Mouse (Mus musculus): ENCODE measurements at regions not wholly inside any gene's neighbourhood (a gene's known extent, or its start where the extent isn't known, plus 50 kb on each side); places are given as distances from the start of the nearest gene placed in this dataset.

GRCm38 (mm10) chr1:81913561-81913964 lies 319.3 kb upstream of the Gm9747 start:
- no peak for DNase-seq (ENCODE audit: low spot score in 2 of 2)

GRCm38 (mm10) chr1:81916840-81917239 lies 316.1 kb upstream of the Gm9747 start:
- no peak for DNase-seq (ENCODE audit: low spot score in 2 of 2)

GRCm38 (mm10) chr1:81927721-81928120 lies 305.2 kb upstream of the Gm9747 start:
- DNase-seq (ENCODE audit: low spot score in 2 of 2): no peak

GRCm38 (mm10) chr1:81933064-81933463 lies 299.8 kb upstream of the Gm9747 start:
- no peak for DNase-seq (ENCODE audit: low spot score in 2 of 2)

- DNase-seq (ENCODE audit: low spot score in 2 of 2): no peak
Measured at GRCm38 (mm10) chr1:81945236-81945635, 287.7 kb upstream of the Gm9747 start.

GRCm38 (mm10) chr1:81950140-81950550 lies 282.8 kb upstream of the Gm9747 start:
- no peak for DNase-seq (ENCODE audit: low spot score in 2 of 2)

- no peak for DNase-seq (ENCODE audit: low spot score in 2 of 2)
Measured at GRCm38 (mm10) chr1:81950853-81951252, 282.1 kb upstream of the Gm9747 start.

- DNase-seq (ENCODE audit: low spot score in 2 of 2): no peak
Measured at GRCm38 (mm10) chr1:81951493-81952011, 281.4 kb upstream of the Gm9747 start.

GRCm38 (mm10) chr1:81952095-81952494 lies 280.8 kb upstream of the Gm9747 start:
- DNase-seq (ENCODE audit: low spot score in 2 of 2): no peak

GRCm38 (mm10) chr1:81954507-81954906 lies 278.4 kb upstream of the Gm9747 start:
- DNase-seq (ENCODE audit: low spot score in 2 of 2): no peak

GRCm38 (mm10) chr1:81967062-81967461 lies 265.9 kb upstream of the Gm9747 start:
- DNase-seq (ENCODE audit: low spot score in 2 of 2): no peak

GRCm38 (mm10) chr1:81967746-81968295 lies 265.1 kb upstream of the Gm9747 start:
- no peak for DNase-seq (ENCODE audit: low spot score in 2 of 2)

- no peak for DNase-seq (ENCODE audit: low spot score in 2 of 2)
Measured at GRCm38 (mm10) chr1:81972575-81972974, 260.3 kb upstream of the Gm9747 start.

- no peak for DNase-seq (ENCODE audit: low spot score in 2 of 2)
Measured at GRCm38 (mm10) chr1:81973481-81973880, 259.4 kb upstream of the Gm9747 start.

GRCm38 (mm10) chr1:82007943-82008342 lies 225.0 kb upstream of the Gm9747 start:
- no peak for DNase-seq (ENCODE audit: low spot score in 2 of 2)

GRCm38 (mm10) chr1:82008805-82009204 lies 224.1 kb upstream of the Gm9747 start:
- no peak for DNase-seq (ENCODE audit: low spot score in 2 of 2)

- no peak for DNase-seq (ENCODE audit: low spot score in 2 of 2)
Measured at GRCm38 (mm10) chr1:82010995-82011394, 221.9 kb upstream of the Gm9747 start.

GRCm38 (mm10) chr1:82015341-82015740 lies 217.6 kb upstream of the Gm9747 start:
- DNase-seq (ENCODE audit: low spot score in 2 of 2): no peak

- no peak for DNase-seq (ENCODE audit: low spot score in 2 of 2)
Measured at GRCm38 (mm10) chr1:82018701-82019404, 214.1 kb upstream of the Gm9747 start.

- DNase-seq (ENCODE audit: low spot score in 2 of 2): no peak
Measured at GRCm38 (mm10) chr1:82027761-82028160, 205.2 kb upstream of the Gm9747 start.

- no peak for DNase-seq (ENCODE audit: low spot score in 2 of 2)
Measured at GRCm38 (mm10) chr1:82031130-82031529, 201.8 kb upstream of the Gm9747 start.

- no peak for DNase-seq (ENCODE audit: low spot score in 2 of 2)
Measured at GRCm38 (mm10) chr1:82032410-82032809, 200.5 kb upstream of the Gm9747 start.

- DNase-seq (ENCODE audit: low spot score in 2 of 2): no peak
Measured at GRCm38 (mm10) chr1:82038171-82038570, 194.7 kb upstream of the Gm9747 start.

All from frontal cortex, postnatal 14 days (tissue).